Mouse (Mus musculus): ENCODE measurements around the gene Slc12a5.

- TF ChIP-seq CTCF (IDR thresholded peaks at IDR 0.05; ENCODE audit: low read depth) (no peak), EP300 (optimal IDR thresholded peaks at IDR 0.05) (no peak)
These were observed 10.1 kb downstream of the Slc12a5 start for GRCm38 (mm10) chr2:164970631-164971196.

Data from stomach, postnatal 0 days (tissue).